Mouse (Mus musculus): ENCODE measurements around the gene Ube2c. TPM values are rescaled to one million over a fixed set of nuclear protein-coding genes. Genes with fewer than 3 reads are reported as not detected.
A peak's percentile ranks its signal among the peaks of the same experiment; 100 is the strongest.

Gene Ube2c
- polyA plus RNA-seq (2015; fragmentation: Nextera tagmentation; extraction: Ambion mirVana): 377 and 382 TPM in 2 replicates

- Histone ChIP-seq H3K9ac (peak within 1 kb of the TSS; percentile 77), H3K36me3 (peaks cover 30% of the 10 kb centered on the region), H3K27me3 (no peaks in the 10 kb centered on the region), H3K4me1 (replicated peaks) (peaks cover 31% of the 10 kb centered on the region), H3K27ac (peak within 1 kb of the TSS; percentile 86), H3K9me3 (replicated peaks) (no peaks in the 10 kb centered on the region), H3K4me2 (peak within 1 kb of the TSS; percentile 84), H3K4me3 (peak within 1 kb of the TSS; percentile 82)
- WGBS: 1% methylated on average over 53 of the region's 53 CpGs
- ATAC-seq (replicated peaks; ENCODE audit: insufficient number of reproducible peaks, insufficient read depth, low FRiP score, low read depth): peak; percentile 98
Observed at GRCm38 (mm10) chr2:164769258-164770037, at the start of gene Ube2c. Gene Ube2c (plus strand): TSS chr2:164769898.

GRCm38 (mm10) chr2:164723276-164723675 is 46.4 kb upstream of the Ube2c start:
- H3K9me3 ChIP-seq (replicated peaks): no peaks in the 10 kb centered on the region
- no peak overlapping the region for H3K27ac ChIP-seq
- no peak overlapping the region for H3K4me2 ChIP-seq
- 53% methylated on average over 4 of the region's 4 CpGs for WGBS
- no peak for ATAC-seq (replicated peaks; ENCODE audit: insufficient number of reproducible peaks, insufficient read depth, low FRiP score, low read depth)
- no peaks in the 10 kb centered on the region for H3K27me3 ChIP-seq
- no peak overlapping the region for H3K4me3 ChIP-seq
- H3K9ac ChIP-seq: no peak overlapping the region
- no peaks in the 10 kb centered on the region for H3K4me1 ChIP-seq (replicated peaks)
- no peaks in the 10 kb centered on the region for H3K36me3 ChIP-seq

- ATAC-seq (replicated peaks; ENCODE audit: insufficient number of reproducible peaks, insufficient read depth, low FRiP score, low read depth): 0 out of 2 replicates have a peak, but pooled peaks have one; percentile 47
- 19% methylated on average over 6 of the region's 6 CpGs for WGBS
- H3K27me3 ChIP-seq: no peaks in the 10 kb centered on the region
- no peak overlapping the region for H3K9ac ChIP-seq
- H3K4me2 ChIP-seq: no peak overlapping the region
- no peaks in the 10 kb centered on the region for H3K9me3 ChIP-seq (replicated peaks)
- H3K4me3 ChIP-seq: no peak overlapping the region
- H3K36me3 ChIP-seq: no peaks in the 10 kb centered on the region
- no peaks in the 10 kb centered on the region for H3K4me1 ChIP-seq (replicated peaks)
- H3K27ac ChIP-seq: no peak overlapping the region
Observed at GRCm38 (mm10) chr2:164725895-164726619, 43.6 kb upstream of the Ube2c start.

GRCm38 (mm10) chr2:164731719-164732118 is 38.0 kb upstream of the Ube2c start:
- Histone ChIP-seq H3K27ac (no peak overlapping the region), H3K9ac (no peak overlapping the region), H3K4me1 (replicated peaks) (no peaks in the 10 kb centered on the region), H3K36me3 (no peaks in the 10 kb centered on the region), H3K4me3 (no peak overlapping the region), H3K27me3 (no peaks in the 10 kb centered on the region), H3K9me3 (replicated peaks) (no peaks in the 10 kb centered on the region), H3K4me2 (no peak overlapping the region)
- WGBS: 64% methylated on average over 5 of the region's 5 CpGs
- no peak for ATAC-seq (replicated peaks; ENCODE audit: insufficient number of reproducible peaks, insufficient read depth, low FRiP score, low read depth)

- WGBS: 68% methylated on average over 2 of the region's 2 CpGs
- Histone ChIP-seq H3K36me3 (no peaks in the 10 kb centered on the region), H3K4me3 (no peak overlapping the region), H3K9me3 (replicated peaks) (no peaks in the 10 kb centered on the region), H3K9ac (no peak overlapping the region), H3K4me1 (replicated peaks) (no peaks in the 10 kb centered on the region), H3K27me3 (no peaks in the 10 kb centered on the region), H3K4me2 (no peak overlapping the region), H3K27ac (no peak overlapping the region)
- no peak for ATAC-seq (replicated peaks; ENCODE audit: insufficient number of reproducible peaks, insufficient read depth, low FRiP score, low read depth)
Observed at GRCm38 (mm10) chr2:164733259-164733658, 36.4 kb upstream of the Ube2c start.

- no peak overlapping the region for H3K27ac ChIP-seq
- no peak overlapping the region for H3K9ac ChIP-seq
- no peak for ATAC-seq (replicated peaks; ENCODE audit: insufficient number of reproducible peaks, insufficient read depth, low FRiP score, low read depth)
- no peak overlapping the region for H3K4me3 ChIP-seq
- no peaks in the 10 kb centered on the region for H3K36me3 ChIP-seq
- H3K4me2 ChIP-seq: no peak overlapping the region
- H3K27me3 ChIP-seq: no peaks in the 10 kb centered on the region
- no peaks in the 10 kb centered on the region for H3K4me1 ChIP-seq (replicated peaks)
- no peaks in the 10 kb centered on the region for H3K9me3 ChIP-seq (replicated peaks)
- WGBS: 69% methylated on average over 5 of the region's 5 CpGs
Observed at GRCm38 (mm10) chr2:164734839-164735238, 34.9 kb upstream of the Ube2c start.

- Histone ChIP-seq H3K4me1 (replicated peaks) (no peaks in the 10 kb centered on the region), H3K4me2 (no peak overlapping the region), H3K27ac (no peak overlapping the region), H3K9ac (no peak overlapping the region), H3K27me3 (no peaks in the 10 kb centered on the region), H3K4me3 (no peak overlapping the region), H3K36me3 (no peaks in the 10 kb centered on the region), H3K9me3 (replicated peaks) (no peaks in the 10 kb centered on the region)
- ATAC-seq (replicated peaks; ENCODE audit: insufficient number of reproducible peaks, insufficient read depth, low FRiP score, low read depth): no peak
- WGBS: 80% methylated on average over 5 of the region's 5 CpGs
Observed at GRCm38 (mm10) chr2:164735446-164735845, 34.3 kb upstream of the Ube2c start.

DNA sequence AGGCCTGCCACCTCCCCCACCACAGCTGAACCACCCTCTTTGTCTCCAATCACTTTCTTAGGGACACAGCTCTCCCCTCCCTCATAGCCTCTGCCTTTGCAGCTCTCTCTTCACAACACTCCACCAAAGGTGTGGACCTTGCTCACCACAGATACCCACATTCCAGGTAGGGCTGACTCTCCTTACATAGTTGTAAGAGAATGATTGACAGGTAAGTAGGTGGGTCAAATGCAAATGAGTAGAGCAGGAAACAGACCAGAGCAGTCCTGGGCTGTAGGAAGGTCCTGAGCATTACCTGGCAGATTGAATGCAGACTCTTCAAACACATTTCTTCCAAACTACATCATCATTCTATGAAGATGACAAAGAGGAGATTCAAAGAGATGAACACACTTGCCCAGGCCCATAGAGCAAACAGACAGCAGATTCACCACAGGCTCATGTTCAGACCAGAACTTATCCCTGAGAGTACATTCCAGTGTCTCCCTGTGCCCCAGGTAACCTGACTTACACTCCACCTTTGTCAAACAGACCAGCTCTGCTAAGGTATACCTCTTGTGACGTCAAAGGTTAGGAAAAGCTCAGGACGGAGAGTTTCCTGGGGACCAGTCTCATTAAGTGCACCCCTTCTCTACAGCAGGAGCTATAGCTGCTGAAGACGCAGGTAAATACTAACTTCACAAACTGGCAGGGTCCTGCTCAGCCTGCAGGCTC is 32.2 kb upstream of the Ube2c start:
- no peak for ATAC-seq (replicated peaks; ENCODE audit: insufficient number of reproducible peaks, insufficient read depth, low FRiP score, low read depth)
- WGBS: 64% methylated on average over 3 of the region's 3 CpGs
- no peak overlapping the region for H3K27ac ChIP-seq

GRCm38 (mm10) chr2:164739876-164740275 is 29.8 kb upstream of the Ube2c start:
- 52% methylated on average over 7 of the region's 7 CpGs for WGBS
- H3K4me1 ChIP-seq (replicated peaks): peaks cover 2% of the 10 kb centered on the region; the same call in 1 of the 2 replicates
- no peak overlapping the region for H3K9ac ChIP-seq

More for the DNA sequence above, 32.2 kb upstream of the Ube2c start:
- H3K27me3 ChIP-seq: no peaks in the 10 kb centered on the region
- no peaks in the 10 kb centered on the region for H3K4me1 ChIP-seq (replicated peaks)
- no peak overlapping the region for H3K4me3 ChIP-seq
- no peak overlapping the region for H3K4me2 ChIP-seq
- no peak overlapping the region for H3K9ac ChIP-seq
- H3K9me3 ChIP-seq (replicated peaks): no peaks in the 10 kb centered on the region
- H3K36me3 ChIP-seq: no peaks in the 10 kb centered on the region

DNA sequence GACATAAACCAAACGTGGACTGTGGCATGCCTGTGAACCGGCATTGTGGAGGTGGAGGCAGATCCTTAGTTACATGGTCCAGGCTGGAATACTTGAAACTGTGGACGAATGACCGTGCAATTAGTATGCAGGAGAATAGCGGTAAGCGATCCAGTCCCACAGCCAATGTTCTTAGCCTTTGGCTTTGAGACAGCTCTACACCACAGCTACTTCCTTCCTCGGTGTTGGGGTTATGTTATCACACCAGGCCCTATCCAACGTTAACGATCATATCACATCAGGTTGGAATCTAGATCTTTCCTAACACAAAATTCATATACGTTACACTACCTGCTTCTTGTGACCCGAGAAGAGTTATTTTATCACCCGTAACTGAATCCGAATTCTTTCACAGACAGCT is 24.7 kb upstream of the Ube2c start:
- H3K9ac ChIP-seq: peak overlapping the region; percentile 98
- no peak overlapping the region for H3K27ac ChIP-seq
- WGBS: 59% methylated on average over 13 of the region's 13 CpGs
- H3K36me3 ChIP-seq: peaks cover 25% of the 10 kb centered on the region; the same call in 1 of the 2 replicates
- no peaks in the 10 kb centered on the region for H3K27me3 ChIP-seq
- no peak for ATAC-seq (replicated peaks; ENCODE audit: insufficient number of reproducible peaks, insufficient read depth, low FRiP score, low read depth)
- H3K9me3 ChIP-seq (replicated peaks): no peaks in the 10 kb centered on the region
- H3K4me2 ChIP-seq: peak overlapping the region; percentile 86
- H3K4me1 ChIP-seq (replicated peaks): peaks cover 23% of the 10 kb centered on the region
- peak overlapping the region; percentile 98 for H3K4me3 ChIP-seq

More at GRCm38 (mm10) chr2:164739876-164740275, 29.8 kb upstream of the Ube2c start:
- Histone ChIP-seq H3K4me2 (no peak overlapping the region), H3K27me3 (no peaks in the 10 kb centered on the region), H3K4me3 (no peak overlapping the region), H3K36me3 (no peaks in the 10 kb centered on the region), H3K9me3 (replicated peaks) (no peaks in the 10 kb centered on the region), H3K27ac (no peak overlapping the region)
- no peak for ATAC-seq (replicated peaks; ENCODE audit: insufficient number of reproducible peaks, insufficient read depth, low FRiP score, low read depth)

DNA sequence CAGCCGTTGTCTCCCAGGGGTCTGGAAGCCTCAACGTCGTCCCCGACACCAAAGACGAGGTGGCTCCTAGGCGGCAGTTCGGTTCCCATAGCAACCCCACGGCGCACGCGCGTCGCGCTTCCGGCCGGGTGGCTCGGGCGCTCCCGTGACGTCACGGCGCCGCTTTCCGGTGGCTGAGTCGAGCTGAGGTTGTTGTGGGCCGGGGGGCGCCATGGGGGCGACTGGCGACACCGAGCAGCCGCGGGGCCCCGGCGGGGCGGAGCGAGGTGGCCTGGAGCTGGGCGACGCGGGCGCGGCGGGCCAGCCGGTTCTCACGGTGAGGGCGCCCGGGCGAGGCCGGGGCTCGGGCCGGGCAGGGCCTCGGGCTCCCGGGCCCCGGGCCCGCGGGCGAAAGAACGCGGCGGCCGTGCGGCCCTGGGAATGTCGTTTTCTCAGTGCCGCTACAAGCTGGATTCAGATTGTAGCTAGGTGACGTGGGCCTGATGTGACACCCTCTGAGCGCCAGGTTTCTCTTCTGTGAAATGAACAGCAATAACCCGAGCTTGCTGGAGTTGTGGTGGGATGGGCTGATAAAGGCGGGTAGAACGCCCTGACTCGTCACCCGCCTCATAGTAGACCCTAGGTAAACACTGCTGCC is 23.7 kb upstream of the Ube2c start, which contains the start of the genes Wfdc3 and Dnttip1:
Gene Wfdc3 (minus strand): TSS at position 89 of the 637 bp plus-strand sequence.
Gene Dnttip1 (plus strand): TSS at position 141 of the 637 bp plus-strand sequence.
- Histone ChIP-seq H3K4me2 (peak within 1 kb of the TSS; percentile 86), H3K4me3 (peak within 1 kb of the TSS; percentile 98), H3K36me3 (peaks cover 34% of the 10 kb centered on the region; the same call in 1 of the 2 replicates), H3K9me3 (replicated peaks) (no peaks in the 10 kb centered on the region), H3K27me3 (no peaks in the 10 kb centered on the region), H3K9ac (peak within 1 kb of the TSS; percentile 98), H3K27ac (peak within 1 kb of the TSS; percentile 85), H3K4me1 (replicated peaks) (peaks cover 23% of the 10 kb centered on the region)
- under 1% methylated on average over 70 of the region's 70 CpGs for WGBS
- ATAC-seq (replicated peaks; ENCODE audit: insufficient number of reproducible peaks, insufficient read depth, low FRiP score, low read depth): peak; percentile 84
